Mouse (Mus musculus): Measurements from ENCODE around the gene Mesd. TPM values are rescaled to one million over a fixed set of nuclear protein-coding genes. Genes with fewer than 3 reads are reported as not detected.

Mesd gene
- 10 to 100 TPM; 48.7 to 53.7 TPM for total RNA-seq (2021)

GRCm38 (mm10) chr7:83884021-83884658 lies at the start of gene Mesd, which contains the start of gene Tlnrd1:
Gene Mesd, plus strand, starts transcription at chr7:83884466.
Gene Tlnrd1, minus strand, starts transcription at chr7:83884305.
- intact Hi-C loops (cut with DNase I): loop anchor here (1.0 to 5.0 kb wide), 2 partner anchors 74 to 227 kb away; no protein-coding TSS in a partner anchor
- DNase-seq: peak; percentile 91 to 93

GRCm38 (mm10) chr7:83838525-83839224 lies 45.6 kb upstream of the Mesd start:
- DNase-seq: no peak
- intact Hi-C loops (cut with DNase I): no loop called here

GRCm38 (mm10) chr7:83840076-83840475 lies 44.2 kb upstream of the Mesd start:
- intact Hi-C loops (cut with DNase I): loop anchor here (2.0 kb wide), 1 partner anchor 25 kb away; no protein-coding TSS in a partner anchor
- no peak for DNase-seq

GRCm38 (mm10) chr7:83842486-83843259 lies 41.6 kb upstream of the Mesd start:
- peak; percentile 26 to 30 for DNase-seq
- intact Hi-C loops (cut with DNase I): no loop called here

GRCm38 (mm10) chr7:83844807-83845206 lies 39.5 kb upstream of the Mesd start:
- DNase-seq: no peak
- intact Hi-C loops (cut with DNase I): no loop called here

GRCm38 (mm10) chr7:83847187-83848075 lies 36.8 kb upstream of the Mesd start:
- intact Hi-C loops (cut with DNase I): no loop called here
- DNase-seq: no peak

- no peak for DNase-seq
- intact Hi-C loops (cut with DNase I): no loop called here
Observed at GRCm38 (mm10) chr7:83851569-83852380, 32.5 kb upstream of the Mesd start.

- DNase-seq: no peak
- intact Hi-C loops (cut with DNase I): no loop called here
Observed at GRCm38 (mm10) chr7:83852381-83853380, 31.6 kb upstream of the Mesd start.

- no peak for DNase-seq
- intact Hi-C loops (cut with DNase I): no loop called here
Observed at GRCm38 (mm10) chr7:83855203-83855602, 29.1 kb upstream of the Mesd start.

GRCm38 (mm10) chr7:83856353-83857207 lies 27.7 kb upstream of the Mesd start:
- intact Hi-C loops (cut with DNase I): no loop called here
- DNase-seq: peak; percentile 42 to 57

GRCm38 (mm10) chr7:83857208-83857488 lies 27.1 kb upstream of the Mesd start:
- intact Hi-C loops (cut with DNase I): no loop called here
- DNase-seq: no peak

- no peak for DNase-seq
- intact Hi-C loops (cut with DNase I): no loop called here
Observed at GRCm38 (mm10) chr7:83857921-83858320, 26.3 kb upstream of the Mesd start.

GRCm38 (mm10) chr7:83859378-83860083 lies 24.7 kb upstream of the Mesd start:
- peak; percentile 60 to 61 for DNase-seq

GRCm38 (mm10) chr7:83863554-83863953 lies 20.7 kb upstream of the Mesd start:
- intact Hi-C loops (cut with DNase I): no loop called here
- DNase-seq: no peak

More at GRCm38 (mm10) chr7:83859378-83860083, 24.7 kb upstream of the Mesd start:
- intact Hi-C loops (cut with DNase I): no loop called here

GRCm38 (mm10) chr7:83868200-83868599 lies 16.1 kb upstream of the Mesd start:
- intact Hi-C loops (cut with DNase I): no loop called here
- no peak for DNase-seq

GRCm38 (mm10) chr7:83869839-83870543 lies 14.3 kb upstream of the Mesd start:
- DNase-seq: no peak
- intact Hi-C loops (cut with DNase I): loop anchor here (10.0 kb wide), 1 partner anchor 1005 kb away; the partner anchor contains the start of gene Mex3b

Data from heart, postnatal 10 days (tissue).